Mouse (Mus musculus) right cerebral cortex, postnatal 4 days (tissue): ENCODE results near the gene Erg28.

ENCODE experiments used
- DNase-seq: peaks from one replicate; pipeline ENCODE4 v3.0.0-alpha.2; 2022

Erg28 gene

DNA sequence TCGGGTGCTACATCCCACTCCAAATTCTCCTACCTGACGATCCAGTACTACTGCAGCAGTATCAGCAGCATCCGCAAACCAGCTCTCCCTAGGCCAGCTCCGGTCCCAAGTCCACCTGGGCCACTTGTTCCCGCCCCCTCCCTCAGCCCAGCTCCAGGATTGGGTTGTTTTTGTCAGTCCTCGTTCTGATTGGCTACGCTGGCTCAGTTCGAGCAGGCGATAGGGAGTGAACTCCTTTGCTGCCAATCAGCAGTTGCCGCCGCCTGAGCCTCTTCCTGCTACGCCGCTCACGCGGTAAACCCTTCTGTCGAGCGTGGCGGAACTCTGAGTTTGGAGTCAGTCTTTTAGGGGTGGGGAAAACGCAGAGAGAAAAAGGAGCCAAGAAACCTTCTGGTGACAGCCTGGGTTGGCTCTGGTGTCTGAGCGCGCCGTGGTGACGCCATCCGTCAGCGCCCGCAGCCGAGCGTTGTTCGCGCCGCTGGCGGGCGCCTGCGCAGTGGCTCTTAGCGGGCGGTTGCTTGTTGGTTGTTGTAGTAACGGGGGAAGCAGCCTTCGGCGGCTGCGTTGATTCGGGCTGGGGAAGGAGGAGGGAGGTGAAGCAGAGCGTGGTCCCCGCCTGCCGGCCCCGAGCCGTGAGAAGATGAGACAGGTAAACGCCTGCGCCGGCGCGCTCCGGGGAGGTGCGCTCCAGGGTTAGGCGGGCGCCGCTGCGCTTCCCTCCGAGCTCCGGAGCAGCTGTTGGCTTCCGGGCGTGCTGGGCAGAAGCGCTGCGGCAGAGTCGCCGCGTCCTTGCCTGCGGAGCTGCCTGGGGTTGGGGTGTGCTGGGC, at the start of gene Erg28, which contains the start of gene Ttll5:
Gene Erg28, minus strand, starts transcription at position 113 of the 827 bp plus-strand sequence.
Gene Ttll5, plus strand, starts transcription at position 222 of the 827 bp plus-strand sequence.
- DNase-seq, result peak; percentile 94

DNA sequence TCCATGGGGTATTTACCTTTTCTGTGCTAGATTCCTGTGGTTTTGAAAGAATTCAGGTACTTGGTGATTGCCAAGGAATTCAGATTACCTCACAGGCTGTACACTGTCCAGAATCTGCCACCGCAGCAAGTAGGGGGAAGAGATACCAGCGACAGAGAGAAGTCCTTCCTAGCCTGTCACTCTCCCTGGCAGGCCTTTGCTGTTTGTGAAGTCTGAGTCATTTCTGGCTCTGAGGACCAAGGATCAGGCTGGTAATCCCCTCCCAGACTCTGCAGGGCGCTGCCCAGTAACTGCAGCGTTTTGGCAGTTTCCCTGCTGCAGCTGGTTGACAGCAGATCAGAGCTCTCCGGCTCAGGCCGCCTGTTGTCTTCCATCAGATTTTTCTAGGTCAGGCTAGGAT, 45.1 kb upstream of the Erg28 start:
- peak; percentile 17 for DNase-seq

DNA sequence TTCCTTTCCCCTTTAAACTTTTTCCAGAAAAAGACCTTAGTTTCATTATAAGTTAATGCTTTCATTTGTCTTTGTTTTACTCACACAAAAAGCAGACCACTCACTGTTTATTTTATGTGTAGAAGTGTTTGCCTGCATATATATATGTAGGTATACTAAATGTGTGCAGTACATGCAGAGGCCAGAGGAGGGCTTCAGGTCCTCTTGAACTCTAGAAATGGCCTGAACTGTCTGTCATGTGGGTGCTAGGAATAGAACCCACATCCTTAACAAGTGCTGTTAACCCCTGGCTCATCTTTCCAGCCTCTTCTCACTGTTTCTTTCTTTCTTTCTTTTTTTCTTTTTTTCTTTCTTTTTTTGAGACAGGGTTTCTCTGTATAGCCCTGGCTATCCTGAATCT, 42.8 kb upstream of the Erg28 start:
- DNase-seq, result no peak

DNA sequence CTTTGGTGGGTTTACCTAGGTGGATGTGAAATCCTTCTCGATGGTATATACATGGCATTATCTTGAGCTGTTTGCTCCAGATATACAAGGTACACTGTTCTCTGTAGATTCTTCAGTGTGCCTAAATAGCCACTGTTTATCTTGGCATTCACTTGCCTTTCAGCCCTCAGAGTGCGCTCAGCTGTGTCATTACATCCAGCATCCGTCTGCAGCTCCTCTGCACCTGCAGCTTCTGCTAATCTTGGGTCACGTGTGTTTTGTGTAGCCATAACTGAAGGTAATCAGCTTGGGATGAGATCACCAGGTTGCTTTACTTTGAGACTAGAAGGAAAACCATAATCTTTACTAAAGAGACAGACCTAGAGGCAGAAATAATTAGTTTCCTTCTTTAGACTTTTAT, 42.3 kb upstream of the Erg28 start:
- DNase-seq, result no peak

DNA sequence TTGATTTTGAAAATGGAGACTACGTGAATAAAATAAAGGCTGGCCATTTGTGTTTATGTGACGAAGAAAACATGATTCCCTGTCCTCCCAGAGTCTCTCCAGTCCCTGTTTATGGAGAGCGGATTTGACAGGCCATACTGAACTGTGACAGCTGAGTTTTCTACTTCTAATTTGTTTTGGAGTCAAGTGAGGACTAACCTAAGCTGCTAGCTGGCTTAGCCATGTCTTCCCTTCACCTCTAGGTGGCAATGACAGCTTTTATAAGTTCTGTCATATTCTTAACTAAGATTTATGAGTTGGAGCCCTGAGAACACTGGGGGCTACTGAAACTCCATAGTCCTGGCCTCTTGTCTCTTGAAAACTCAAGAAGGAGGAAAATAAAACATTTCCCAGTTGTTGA, 41.2 kb upstream of the Erg28 start:
- DNase-seq, result no peak

DNA sequence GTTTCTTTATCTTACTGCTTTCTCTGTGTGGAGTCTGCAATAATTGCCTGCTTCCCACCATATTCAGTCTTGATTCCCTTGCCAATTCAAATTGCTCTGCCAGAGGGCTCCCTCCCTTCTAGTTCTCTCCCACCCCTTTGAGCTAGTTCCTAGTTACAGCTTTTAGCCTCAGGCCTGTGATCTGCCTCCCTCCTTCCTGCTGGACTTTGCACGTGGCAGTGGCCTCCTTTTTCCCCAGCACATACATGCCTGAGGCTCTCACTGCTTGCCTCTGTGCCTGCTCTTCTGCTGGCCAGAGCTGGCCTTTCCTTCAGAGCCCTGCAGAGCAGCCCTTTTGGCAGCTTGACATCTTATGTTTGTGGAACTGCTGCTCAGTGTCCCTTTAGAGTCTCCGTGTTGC, 38.2 kb upstream of the Erg28 start:
- DNase-seq, result peak; percentile 6

DNA sequence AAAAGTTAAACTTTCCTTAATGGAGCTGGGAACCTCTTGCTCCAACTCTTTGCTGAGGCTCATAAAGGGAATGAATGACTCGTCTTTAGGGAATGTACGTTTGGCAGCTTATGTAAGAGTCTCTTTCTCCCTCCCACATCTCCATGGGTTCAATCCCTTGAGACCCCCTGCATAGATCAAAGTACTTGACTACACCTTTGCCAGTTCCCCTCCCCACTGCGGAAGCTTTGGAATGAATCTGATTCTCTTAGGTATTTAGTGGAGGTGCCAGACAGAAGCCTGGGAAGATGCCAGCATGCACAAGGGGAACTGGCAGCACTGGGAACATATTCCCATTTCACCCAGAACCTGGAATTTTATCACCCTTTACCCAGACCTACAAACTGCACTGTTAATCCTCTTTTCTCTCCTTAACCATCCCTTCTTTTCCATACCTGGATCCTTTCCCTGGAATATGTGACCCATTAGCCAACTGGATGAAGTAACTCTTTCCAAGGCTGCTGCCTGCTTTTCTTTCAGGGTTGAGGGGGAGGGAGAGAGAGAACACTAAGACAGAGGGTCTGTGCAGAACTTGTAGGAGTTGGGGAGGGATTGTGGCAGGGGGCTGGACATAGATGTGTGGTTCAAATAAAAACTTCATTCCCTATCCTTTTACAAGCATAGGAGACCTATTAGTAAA, 35.3 kb upstream of the Erg28 start:
- DNase-seq, result peak; percentile 15

DNA sequence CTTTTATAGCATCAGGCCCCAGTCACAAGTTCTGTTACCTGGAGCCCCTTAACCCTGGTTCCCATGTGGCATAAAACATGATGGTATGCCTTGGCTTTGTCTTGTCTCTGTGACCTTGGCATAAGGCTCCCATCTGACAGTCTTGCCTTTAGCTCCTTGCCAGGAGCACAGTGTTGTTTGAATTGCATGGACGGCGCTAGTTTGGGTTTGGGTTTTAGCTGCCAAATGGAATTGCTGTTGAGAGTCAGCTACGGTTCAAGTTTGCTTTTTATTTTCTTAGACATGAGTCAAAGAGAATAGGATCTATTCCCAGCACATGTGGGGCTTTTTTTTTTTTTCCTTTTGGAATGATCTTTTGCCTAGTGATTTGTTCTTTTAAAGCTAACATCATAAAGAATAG, 34.8 kb upstream of the Erg28 start:
- no peak for DNase-seq

DNA sequence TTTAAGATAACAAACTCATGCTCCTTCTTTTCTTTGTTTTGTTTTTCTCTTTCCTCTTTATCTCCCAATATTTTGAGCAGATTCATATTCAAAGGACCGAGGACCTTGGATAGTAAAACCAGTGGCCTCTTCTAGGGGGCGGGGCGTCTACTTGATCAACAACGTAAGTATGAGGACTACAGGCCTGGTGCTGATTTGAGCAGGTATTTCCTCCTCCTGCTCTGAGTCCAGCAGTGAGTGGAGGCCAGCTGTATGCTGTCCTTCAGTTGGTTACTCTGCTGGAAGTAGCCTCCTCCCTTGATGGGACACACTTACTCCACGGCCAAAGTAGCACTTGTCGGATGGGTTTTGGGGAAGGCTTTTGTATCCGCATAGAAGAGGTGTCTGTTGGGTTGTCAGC, 33.0 kb upstream of the Erg28 start:
- no peak for DNase-seq

DNA sequence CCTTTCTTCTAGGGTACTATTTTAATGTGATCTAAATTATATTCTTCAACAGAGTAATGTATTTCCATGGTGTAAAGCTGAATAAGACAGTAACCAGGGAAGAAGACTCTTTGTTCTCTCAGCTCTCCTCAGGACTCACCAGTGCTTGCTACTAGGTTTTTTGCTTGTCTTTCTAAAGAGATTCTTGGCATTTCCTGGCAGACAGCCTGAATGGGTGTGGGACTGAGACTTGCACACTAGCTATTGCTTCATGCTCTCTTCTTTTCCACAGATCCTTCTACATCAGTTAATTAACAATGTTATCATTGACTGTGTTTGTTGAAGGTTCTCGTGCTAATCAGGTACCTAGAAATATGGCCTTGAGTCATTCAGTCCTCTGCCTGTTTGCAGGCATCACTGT, 29.9 kb upstream of the Erg28 start:
- no peak for DNase-seq

DNA sequence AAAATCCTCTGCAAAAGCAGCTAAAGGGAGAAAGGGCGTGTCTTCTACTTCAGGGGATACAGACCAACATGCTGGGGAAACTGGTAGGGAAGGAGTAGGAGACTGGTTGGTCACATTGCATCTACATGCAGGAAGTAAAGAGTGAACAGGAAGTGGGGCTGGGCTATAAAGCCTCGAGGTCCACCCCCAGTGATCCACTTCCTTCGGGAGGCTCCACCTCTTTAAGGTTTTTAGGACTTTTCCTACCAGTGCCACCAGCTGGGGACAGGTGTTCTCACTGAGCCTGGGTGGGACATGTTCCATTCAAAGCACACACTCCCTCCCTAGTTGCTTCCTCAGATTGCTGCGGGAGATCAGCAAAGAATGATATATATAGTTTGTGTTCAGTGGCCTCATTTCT, 29.5 kb upstream of the Erg28 start:
- no peak for DNase-seq

DNA sequence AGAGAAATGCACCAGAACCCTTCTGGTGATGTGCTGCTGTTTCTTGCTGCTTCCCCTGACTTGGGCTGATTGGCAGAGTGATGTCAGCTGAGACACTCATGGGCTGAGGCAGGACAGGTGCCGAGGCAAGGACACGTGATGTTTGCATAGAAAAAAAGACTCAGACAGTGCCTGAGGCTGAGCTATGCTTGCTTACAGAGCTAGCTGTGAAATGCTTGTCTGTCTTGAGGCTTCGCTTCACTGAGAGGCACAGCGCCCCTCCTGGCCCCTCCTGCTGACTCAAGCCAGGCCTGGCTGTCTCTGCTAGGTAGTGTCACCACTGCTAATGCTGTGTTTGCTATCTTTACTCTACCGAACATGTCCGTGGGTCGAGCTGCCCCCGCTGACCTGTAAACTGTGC, 26.3 kb upstream of the Erg28 start:
- no peak for DNase-seq

DNA sequence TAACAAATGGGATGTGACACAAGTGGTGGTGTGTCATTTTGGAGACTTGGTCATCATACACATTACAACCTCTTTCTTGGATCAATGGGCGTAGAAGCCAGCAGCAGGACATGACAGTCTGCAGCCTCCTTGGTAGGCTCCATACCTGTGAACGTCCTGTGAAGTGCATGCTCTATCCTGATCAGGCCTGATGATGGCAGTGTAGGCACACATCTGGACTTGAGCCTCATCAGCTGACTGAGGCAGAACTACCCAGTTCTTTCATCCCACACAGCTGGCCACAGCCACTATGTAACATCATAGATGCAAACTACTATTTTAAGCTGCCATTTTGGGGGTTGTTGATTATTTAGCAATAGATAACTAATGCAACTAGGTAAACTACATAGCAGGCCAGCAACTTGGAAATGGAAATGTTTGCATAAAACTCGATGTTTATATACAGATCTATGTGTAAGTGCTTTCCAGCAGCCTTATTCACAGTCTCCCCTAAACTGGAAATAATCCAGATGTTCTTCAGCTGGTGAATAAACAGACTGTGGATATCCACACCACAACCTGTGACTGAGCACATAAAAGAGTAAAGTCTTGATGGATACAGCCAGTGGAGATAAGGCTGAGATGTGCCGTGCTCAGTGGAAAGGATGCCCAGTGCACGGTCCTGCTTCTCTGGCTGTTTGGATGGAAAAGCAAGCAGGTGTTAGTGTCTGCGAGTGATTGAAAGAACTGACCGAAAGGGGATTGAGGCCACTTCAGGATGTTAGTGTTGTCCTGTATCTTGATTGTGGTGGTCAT, 24.0 kb upstream of the Erg28 start:
- DNase-seq, result no peak

DNA sequence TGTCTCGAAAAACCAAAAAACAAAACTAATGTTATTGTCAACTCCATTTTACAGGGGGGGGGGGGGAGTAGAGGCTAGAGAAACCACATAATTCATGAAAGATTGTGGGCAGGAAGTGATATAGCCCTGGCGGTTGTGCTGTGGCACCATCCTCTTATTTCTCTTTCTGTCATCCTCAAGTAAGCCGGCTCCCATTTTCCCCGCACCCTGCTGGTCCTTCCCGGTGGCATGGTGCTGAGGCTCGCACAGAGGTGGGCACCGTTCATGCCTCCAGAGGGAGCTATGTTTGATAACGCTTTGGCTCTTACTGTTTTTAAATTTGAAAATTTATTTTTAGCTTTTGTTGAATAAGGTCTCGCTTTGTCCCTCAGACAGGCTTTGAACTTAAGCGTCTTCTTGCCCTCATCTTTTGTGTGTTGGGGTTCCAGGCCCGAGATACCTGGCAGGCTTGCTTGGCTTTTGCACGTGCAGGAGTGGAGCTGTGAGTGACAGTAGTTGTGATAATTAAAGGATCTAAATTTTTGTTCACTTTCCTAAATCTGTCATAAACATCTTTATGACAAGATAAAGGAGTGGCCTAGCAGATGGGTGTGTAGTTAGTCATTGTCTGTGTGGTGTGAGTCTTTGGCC, 15.1 kb upstream of the Erg28 start:
- no peak for DNase-seq

DNA sequence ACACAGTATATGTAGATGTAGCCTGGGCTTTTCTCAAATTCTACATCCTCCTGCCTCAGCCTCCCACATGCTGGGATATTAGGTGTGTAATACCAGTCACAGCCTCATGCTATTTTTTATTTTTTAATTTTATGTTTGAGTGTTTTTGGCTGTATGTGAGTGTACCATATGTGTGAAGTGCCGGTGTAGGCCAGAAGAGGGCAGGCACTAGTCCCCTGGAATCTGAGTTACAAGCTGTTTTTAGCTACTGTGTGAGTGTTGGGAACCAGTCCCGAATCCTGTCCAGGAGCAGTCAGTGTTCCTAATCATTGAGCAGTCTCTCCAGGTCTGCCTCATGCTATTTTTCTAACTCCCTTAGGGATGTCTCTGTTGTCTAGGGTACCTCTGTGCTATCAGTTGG, 13.4 kb upstream of the Erg28 start:
- no peak for DNase-seq

DNA sequence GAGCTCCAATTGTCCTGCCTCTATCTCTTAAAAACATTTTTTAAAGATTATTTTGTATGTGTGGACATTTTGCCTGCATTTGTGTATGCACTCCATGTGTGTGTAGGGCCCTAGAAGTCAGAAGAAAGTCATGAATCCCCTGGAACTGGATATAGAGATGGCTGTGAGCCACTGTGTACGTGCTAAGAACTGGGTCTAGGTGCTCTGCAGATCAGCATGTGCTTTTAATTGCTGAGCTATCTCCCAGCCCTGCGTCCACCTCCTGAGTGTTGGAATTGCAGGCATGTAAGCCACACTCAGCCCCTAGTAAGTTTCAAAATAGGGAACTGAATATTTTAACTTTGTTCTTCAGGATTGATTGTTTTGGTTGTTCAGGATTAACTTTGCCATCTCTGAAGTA, 10.2 kb upstream of the Erg28 start:
- DNase-seq, result no peak

DNA sequence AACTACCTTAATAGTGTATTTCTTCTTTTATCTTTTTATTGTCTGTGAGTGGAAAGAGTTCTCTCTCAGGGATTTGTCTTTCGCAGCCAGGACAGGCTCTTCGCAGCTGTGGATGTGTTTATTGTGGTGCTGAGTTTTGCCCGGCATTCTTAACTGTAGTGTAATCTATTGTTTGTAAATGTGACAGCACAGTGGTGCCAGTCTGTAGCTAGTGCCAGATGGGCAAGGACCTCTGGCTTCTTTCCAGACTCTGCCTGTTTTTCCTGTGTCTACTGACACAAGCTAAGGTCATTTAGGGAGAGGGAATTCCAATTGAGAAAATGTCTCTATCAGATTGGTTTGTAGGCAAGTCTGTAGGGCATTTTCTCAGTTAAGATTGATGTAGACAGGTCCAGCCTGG, 6.3 kb upstream of the Erg28 start:
- no peak for DNase-seq

DNA sequence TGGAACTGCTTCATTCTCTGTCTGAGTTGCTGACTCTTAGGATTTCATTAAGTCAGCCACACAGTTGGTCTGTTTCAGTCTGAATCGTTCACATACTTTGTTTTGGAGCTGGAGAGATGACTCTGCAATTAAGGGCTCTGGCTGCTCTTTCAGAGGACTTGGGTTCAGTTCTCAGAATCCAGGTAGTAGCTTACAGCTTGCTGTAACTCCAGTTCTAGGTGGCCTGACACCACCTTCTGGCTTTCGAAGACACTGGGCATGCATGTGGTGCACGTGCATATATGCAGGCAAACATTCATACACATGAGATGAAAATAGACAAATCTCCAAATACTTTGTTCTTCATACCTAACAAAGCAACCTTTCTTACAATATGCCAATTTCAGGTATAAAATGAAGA, 5.5 kb upstream of the Erg28 start:
- no peak for DNase-seq

DNA sequence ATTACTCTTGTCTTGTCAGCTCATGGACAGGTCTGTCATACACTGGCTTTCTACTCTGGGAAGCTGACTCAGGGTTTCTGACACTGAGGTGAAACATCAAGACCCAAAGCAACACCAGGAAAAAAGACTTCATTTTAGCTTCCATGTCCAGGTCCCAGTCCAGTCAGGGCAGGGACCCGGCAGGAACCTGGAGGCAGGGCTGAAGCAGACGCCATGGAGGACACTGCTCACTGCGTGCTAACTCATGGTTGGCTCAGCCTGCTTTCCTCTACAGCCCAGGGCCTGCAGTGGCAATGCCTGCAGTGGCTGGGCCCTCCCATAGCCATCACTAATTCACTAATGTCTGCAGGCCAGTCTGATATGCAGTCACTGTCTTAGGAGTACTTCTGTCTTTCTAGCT, 4.5 kb upstream of the Erg28 start:
- no peak for DNase-seq

DNA sequence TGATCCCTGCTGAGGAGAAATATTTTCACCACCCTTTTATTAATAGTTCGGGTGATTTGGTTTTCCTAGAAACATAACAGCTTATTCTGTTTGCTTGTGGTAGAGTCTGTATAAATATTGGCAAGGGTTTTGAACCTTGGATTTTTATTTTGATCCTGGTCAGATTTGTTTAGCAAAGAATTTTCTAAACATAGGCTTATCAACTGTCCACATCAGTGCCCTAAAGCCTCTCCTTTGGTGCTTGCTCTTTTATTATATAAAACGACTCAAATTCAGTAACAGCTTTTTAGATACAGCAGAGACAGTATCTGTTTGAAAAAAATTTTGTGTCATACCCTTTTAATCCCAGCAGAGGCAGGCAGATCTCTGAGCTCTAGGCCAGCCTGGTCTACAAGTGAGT, 1.5 kb upstream of the Erg28 start:
- DNase-seq, result no peak

DNA sequence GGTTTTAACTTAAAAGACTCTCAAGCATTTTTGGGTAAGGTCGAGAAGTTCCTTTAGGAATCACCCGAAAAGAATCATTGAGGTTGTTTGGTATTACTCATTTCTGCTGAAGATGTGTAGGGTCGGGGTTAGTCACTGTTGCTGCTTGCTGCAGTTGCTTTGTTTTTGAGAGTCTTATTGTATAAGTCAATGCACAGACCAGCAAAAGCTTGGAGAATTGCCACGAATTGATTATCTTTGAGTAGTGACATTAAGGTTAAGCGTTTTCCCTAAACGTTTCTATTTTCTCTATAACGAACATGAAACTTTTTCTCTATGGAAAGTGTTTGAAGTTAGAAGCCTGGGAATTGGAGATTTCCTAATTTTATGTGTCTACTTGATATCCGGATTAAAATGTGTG, 1.0 kb upstream of the Erg28 start:
- DNase-seq, result no peak

DNA sequence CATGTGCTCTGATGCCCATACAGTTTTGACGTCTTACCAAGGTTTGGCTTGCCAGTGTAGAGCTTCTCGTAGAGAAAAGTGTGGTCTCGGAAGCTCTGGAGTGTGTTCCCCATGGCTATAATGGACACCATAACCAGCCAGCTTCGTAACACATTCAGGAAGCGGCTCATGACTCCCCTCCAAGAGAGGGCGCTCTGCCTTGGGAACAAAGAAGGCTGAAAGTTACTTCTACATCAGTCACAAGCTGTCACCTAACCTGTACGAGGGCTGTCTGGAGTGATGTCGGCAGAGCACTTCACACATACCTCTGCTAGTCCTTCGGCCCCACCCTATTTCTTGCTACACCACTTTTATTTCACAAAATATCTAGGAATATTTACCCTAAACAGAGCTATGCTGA, 2.3 kb downstream of the Erg28 start:
- DNase-seq, result no peak

DNA sequence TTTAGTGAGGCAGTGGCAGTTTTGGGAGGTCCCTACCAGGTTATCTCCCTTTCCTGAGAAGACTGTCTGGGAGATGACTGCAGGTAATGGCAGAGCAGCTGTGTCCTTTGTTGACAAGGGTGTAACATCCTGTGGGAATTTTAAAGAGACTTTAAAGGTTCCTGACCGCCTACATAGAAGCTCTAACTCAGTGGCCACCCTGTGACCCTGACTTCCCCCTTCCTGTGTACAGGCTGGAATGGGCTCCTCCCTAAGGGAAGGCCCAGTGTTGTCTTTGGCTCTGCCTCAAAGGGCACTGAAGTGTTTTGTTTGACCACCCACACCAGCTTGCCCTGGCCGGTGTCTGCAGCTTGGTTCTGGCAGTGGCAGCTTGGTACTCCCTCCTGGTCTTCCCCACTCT, 10.8 kb downstream of the Erg28 start:
- DNase-seq, result no peak
